Mouse (Mus musculus): ENCODE data around the gene Dph5.

The Dph5 gene

DNA sequence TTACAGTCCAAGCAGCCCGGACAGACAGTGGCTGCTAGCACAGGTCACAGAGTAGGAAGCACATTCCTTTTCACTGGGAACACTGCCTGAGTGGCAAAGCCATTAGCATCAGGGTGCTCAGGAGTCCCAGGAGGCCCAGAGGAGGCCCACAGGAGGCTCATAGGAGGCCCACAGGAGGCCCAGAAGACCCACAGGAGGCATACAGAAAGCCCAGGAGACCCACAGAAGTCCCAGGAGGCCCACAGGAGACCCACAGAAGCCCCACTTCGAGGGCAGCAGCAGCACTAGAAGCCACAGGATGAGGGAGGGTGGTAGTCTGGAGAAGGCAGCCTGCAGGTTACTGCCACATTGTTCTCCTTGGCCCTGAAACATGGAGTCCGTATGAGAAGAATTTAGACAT is 65.5 kb downstream of the Dph5 start:
- no peak for DNase-seq

GRCm38 (mm10) chr3:115957223-115957622 is 69.6 kb downstream of the Dph5 start:
- no peak for DNase-seq

- DNase-seq = no peak
Measured at GRCm38 (mm10) chr3:115961311-115962027, 73.8 kb downstream of the Dph5 start.

DNA sequence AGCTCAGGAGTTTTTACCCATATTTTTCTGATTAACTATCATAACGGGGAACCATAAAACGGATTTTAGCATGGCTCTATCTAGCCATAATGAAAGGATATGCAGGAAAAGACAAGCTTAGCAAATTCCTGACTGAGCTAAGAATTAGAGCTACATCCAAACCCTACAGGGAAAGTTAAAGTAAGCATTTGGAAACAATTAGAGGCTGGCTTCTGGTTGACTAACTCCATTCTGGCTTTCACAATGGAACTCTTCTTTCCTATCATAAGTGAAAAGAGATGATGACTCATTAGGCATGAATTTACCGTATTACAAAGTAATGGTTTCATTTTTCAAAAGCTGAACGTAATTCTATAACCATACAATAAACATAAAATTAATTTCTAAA is 74.4 kb downstream of the Dph5 start:
- DNase-seq = no peak

- no peak for DNase-seq
Measured at GRCm38 (mm10) chr3:115963597-115963996, 76.0 kb downstream of the Dph5 start.

GRCm38 (mm10) chr3:115964071-115964470 is 76.4 kb downstream of the Dph5 start:
- DNase-seq = no peak

GRCm38 (mm10) chr3:115968745-115969530 is 81.3 kb downstream of the Dph5 start:
- no peak for DNase-seq

DNA sequence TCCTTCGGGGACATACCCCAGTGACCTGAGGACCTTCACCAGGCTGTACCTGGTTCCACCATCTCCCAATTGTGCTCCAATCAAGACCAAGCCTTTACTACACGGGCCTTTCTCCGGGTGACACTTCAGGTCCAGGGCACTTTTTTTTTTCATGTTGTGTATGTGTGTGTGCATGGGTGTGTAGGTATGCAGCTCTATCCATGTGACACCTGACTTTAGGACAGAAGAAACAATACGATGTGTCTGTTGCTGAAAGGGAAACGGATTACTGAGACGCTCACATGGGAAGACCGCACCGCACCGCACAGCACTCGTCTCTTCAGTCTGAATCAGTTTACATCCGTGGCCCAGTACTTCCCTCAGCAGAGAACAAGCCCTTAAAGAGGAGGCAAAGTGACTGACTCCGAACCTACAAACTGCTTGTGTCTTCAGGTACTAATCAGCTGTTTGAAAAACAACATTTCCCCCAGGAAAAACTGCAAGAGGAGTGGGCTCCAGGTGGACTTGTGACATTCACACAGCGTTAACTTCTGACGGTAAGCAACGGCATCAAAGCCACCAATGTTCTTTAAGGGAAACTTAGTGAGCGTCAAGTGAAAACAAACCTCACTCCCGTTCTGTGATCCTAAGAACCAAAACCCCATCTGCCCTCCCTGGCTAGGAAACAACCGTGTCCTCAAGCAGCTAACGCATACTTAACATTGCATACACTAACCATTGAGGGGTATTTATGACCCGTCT is 83.6 kb downstream of the Dph5 start:
- no peak for DNase-seq

GRCm38 (mm10) chr3:115971891-115972646 is 84.4 kb downstream of the Dph5 start:
- no peak for DNase-seq

GRCm38 (mm10) chr3:115974228-115974627 is 86.6 kb downstream of the Dph5 start:
- no peak for DNase-seq

DNA sequence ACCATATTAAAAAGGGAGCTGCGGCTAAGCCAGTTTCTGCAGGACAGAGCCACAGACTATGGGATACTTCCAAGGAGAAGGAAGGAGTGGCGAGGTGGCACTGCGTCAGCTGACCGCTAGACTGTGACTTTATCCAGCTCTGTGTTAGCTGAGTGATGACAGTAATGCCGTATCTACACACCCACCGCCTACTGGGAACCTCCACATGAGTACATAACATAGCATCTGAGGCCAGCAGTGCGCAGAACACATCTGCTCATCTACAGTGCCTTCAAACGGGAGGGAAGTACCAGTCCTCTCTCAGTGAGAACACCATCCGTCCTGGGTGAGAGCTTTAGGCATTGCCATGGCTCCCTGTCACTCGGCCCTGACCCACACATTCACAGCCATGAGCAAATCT is 87.4 kb downstream of the Dph5 start:
- DNase-seq = no peak

- DNase-seq = peak; percentile 38
Measured at GRCm38 (mm10) chr3:115979000-115979399, 91.4 kb downstream of the Dph5 start.

DNA sequence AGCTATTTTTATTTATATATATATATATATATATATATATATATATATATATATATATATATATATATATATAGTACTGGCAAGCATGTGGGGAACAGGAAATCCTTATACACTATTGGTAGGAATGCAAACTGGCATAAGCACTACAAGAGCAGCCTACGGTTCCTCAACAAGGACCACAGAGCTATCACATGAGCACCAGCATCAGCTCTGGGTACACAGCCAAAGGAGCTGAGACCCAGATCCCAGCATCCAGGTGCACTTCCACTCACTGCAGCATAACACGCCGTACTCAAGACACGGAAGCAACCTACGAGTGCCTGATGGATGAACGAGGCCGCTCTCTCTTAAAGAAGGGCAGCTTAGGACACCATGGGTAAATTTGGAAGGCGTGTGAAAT is 95.6 kb downstream of the Dph5 start:
- DNase-seq = no peak

Measured in cerebellum, adult 9-10 months (tissue).